Mouse (Mus musculus) thymus, adult 2 months (tissue): ENCODE data around the gene Tmem88b. TPM values are rescaled to one million over a fixed set of nuclear protein-coding genes. Genes with fewer than 3 reads are reported as not detected.
"Not testable (repeated sequence)": the region's sequence is repeated elsewhere in the genome, so short reads cannot be mapped to it uniquely, and the experiment has no call there.

Source experiments
- DNase-seq: peaks from one replicate; pipeline ENCODE4 v3.0.0; 2021
- H3K27ac ChIP-seq: fragments of 200-500 bp; 2 replicates; pipeline ENCODE4 v1.5.1; 2012; ENCODE audit warnings: low read length, control low read depth; ENCODE audit not compliant: control insufficient read depth, insufficient read depth
- H3K27me3 ChIP-seq: fragments of 200-500 bp; 2 replicates; pipeline ENCODE4 v1.6.1; 2012; ENCODE audit warnings: mild to moderate bottlenecking, low read length, moderate library complexity, mixed read lengths; ENCODE audit not compliant: control insufficient read depth, insufficient read depth
- H3K36me3 ChIP-seq: fragments of 200-500 bp; 2 replicates; pipeline ENCODE4 v1.6.1; 2012; ENCODE audit warnings: mild to moderate bottlenecking, low read length, moderate library complexity; ENCODE audit not compliant: control insufficient read depth, insufficient read depth
- H3K4me1 ChIP-seq: fragments of 200-500 bp; replicated peaks from 2 replicates; pipeline ENCODE4 v1.6.1; 2012; ENCODE audit warnings: low read length; ENCODE audit not compliant: control insufficient read depth, insufficient read depth
- H3K4me3 ChIP-seq: fragments of 200-500 bp; 2 replicates; pipeline ENCODE4 v1.5.1; 2012; ENCODE audit warnings: mild to moderate bottlenecking, low read length, control low read depth, moderate library complexity; ENCODE audit not compliant: control insufficient read depth, insufficient read depth
- CTCF ChIP-seq: fragments of 200-500 bp; IDR thresholded peaks from 2 replicates; pipeline ENCODE4 v1.5.1; 2012; ENCODE audit warnings: mild to moderate bottlenecking, control low read depth, low read length, moderate library complexity, borderline replicate concordance; ENCODE audit not compliant: control insufficient read depth, poor library complexity, insufficient read depth; ENCODE audit errors: extremely low read depth
- POLR2A ChIP-seq: fragments of 200-500 bp; IDR thresholded peaks from 2 replicates; pipeline ENCODE4 v1.6.1; 2012; ENCODE audit warnings: mild to moderate bottlenecking, low read length, control low read depth, moderate library complexity; ENCODE audit not compliant: control insufficient read depth, poor library complexity, insufficient read depth; ENCODE audit errors: extremely low read depth
- WGBS: fragments of 180-500 bp; shearing (Covaris S2); methylation state at CpG from one replicate; pipeline ENCODE4 v1.1.7; 2018; 5-methylcytosine and 5-hydroxymethylcytosine counted together
- polyA plus RNA-seq: library from polyadenylated mRNA; depleted of rRNA; stranded (reverse); fragments of >200 nt; gene quantifications from 2 replicates; pipeline ENCODE4 v1.2.3, GENCODE M21; 2012

Tmem88b gene
- polyA plus RNA-seq, 1 experiment: 0.58 TPM

- 95% methylated on average over 8 of the region's 8 CpGs for WGBS
- H3K36me3 ChIP-seq: no peaks in the 10 kb centered on the region
- no peak for DNase-seq
- no peak overlapping the region for H3K4me3 ChIP-seq
- H3K27ac ChIP-seq: no peak overlapping the region
- no peaks in the 10 kb centered on the region for H3K4me1 ChIP-seq
- TF ChIP-seq CTCF (no peak), POLR2A (no peak)
- no peaks in the 10 kb centered on the region for H3K27me3 ChIP-seq
Observed at GRCm38 (mm10) chr4:155746036-155746548, 39.6 kb downstream of the Tmem88b start.

DNA sequence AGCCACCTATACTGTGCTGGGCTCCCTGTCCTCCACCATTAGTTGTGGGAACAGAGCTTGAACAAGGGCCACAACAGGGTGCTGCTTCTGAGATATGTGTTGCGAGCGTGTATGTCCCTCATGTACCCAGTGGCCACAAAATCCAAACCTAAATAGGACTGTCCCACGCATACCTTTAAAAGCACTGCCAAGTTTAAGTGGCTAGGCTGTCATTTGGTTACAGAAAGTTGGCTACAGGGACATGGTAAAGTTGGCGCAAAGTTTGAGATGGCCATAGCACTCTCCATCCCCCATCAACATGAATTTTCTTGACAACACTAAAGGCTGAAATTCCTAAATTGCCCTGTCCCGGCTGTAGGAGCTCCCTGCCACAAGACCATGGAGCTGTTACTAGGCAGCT lies 40.5 kb downstream of the Tmem88b start:
- no peaks in the 10 kb centered on the region for H3K36me3 ChIP-seq

GRCm38 (mm10) chr4:155744474-155744873 lies 41.2 kb downstream of the Tmem88b start:
- Histone ChIP-seq H3K4me3 (no peak overlapping the region), H3K27ac (no peak overlapping the region), H3K27me3 (no peaks in the 10 kb centered on the region), H3K36me3 (no peaks in the 10 kb centered on the region), H3K4me1 (no peaks in the 10 kb centered on the region)
- TF ChIP-seq CTCF (no peak), POLR2A (no peak)
- DNase-seq: no peak
- 95% methylated on average over 8 of the region's 8 CpGs for WGBS

More for the DNA sequence above, 40.5 kb downstream of the Tmem88b start:
- WGBS: over 99% methylated on average over 5 of the region's 5 CpGs
- Histone ChIP-seq H3K27ac (no peak overlapping the region), H3K4me3 (no peak overlapping the region), H3K27me3 (no peaks in the 10 kb centered on the region), H3K4me1 (no peaks in the 10 kb centered on the region)
- no peak for TF ChIP-seq CTCF
- no peak for TF ChIP-seq POLR2A
- DNase-seq: no peak

DNA sequence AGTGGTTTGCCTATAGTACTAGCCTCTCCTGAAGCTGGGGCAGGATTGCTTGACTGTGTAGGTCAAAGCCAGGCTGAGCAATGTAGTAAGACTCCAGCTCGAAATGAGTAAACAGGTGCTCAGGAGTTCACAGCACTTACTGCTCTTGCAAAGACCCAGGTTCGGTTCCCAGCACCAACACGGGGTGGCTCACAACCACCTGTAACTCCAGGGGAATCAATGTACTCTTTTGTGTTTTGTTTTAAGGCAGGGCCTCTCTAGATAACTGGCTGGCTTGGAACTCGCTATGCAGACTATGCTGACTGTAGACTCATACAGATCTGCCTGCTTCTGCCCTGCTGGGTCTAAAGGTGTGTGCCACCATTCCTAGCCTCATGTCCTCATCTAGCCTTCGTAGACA lies 43.0 kb downstream of the Tmem88b start:
- H3K36me3 ChIP-seq: no peaks in the 10 kb centered on the region
- no peak overlapping the region for H3K4me3 ChIP-seq
- WGBS: 96% methylated on average over 5 of the region's 5 CpGs
- no peak for TF ChIP-seq CTCF
- no peak for TF ChIP-seq POLR2A
- H3K27me3 ChIP-seq: no peaks in the 10 kb centered on the region
- no peak overlapping the region for H3K27ac ChIP-seq
- no peak for DNase-seq
- H3K4me1 ChIP-seq: no peaks in the 10 kb centered on the region

- WGBS: 95% methylated on average over 10 of the region's 10 CpGs
- H3K4me3 ChIP-seq, H3K27ac ChIP-seq, H3K27me3 ChIP-seq, DNase-seq, H3K4me1 ChIP-seq, H3K36me3 ChIP-seq: not testable (repeated sequence)
Observed at GRCm38 (mm10) chr4:155740681-155741080, 45.0 kb downstream of the Tmem88b start.

DNA sequence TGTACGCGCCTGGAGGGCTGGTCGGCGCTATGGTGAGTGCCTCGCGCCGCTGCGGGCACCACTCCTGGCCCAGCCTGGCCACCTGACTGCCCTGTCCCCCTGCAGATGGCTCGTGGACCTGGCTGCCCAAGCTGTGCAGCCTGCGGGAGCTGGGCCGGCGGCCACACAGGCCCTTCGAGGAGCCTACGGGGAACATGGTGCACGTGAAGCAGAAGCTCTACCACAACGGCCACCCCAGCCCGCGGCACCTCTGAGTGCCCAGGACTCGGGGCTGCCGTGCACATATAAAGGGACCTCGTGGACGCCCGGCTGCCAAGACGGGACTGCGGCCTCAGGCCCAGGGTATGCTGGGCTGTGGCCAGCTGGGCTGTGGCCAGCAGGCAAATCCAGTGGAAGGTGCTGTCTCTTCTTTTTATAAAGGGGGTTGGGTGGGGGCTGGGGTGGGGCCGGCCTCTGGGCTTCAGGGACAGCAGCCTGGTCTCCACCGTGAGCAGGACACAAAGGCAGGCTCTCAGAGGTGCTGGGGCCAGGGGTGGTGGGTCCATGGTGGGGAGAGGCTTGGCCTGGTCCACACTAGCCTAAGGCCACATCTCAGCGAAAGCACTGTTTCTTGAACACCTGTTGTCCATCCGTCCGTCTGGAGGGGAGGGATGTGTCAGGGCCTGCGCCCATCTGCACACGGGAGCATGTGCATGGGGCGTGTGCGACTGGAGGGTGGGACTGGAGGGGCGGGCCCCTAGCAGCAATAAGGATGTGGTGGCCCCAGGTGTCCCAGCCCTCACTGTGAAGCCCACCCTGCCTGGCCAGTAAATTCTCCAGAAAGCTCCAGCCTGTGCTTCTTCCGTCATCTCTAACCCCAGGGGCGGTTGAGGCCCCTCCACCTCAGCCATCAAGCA lies 45.7 kb downstream of the Tmem88b start:
- Histone ChIP-seq H3K4me3 (no peak overlapping the region), H3K4me1 (peaks cover 8% of the 10 kb centered on the region), H3K27ac (no peak overlapping the region), H3K36me3 (no peaks in the 10 kb centered on the region), H3K27me3 (no peaks in the 10 kb centered on the region)
- TF ChIP-seq POLR2A (no peak), CTCF (no peak)
- 96% methylated on average over 37 of the region's 37 CpGs for WGBS
- no peak for DNase-seq

DNA sequence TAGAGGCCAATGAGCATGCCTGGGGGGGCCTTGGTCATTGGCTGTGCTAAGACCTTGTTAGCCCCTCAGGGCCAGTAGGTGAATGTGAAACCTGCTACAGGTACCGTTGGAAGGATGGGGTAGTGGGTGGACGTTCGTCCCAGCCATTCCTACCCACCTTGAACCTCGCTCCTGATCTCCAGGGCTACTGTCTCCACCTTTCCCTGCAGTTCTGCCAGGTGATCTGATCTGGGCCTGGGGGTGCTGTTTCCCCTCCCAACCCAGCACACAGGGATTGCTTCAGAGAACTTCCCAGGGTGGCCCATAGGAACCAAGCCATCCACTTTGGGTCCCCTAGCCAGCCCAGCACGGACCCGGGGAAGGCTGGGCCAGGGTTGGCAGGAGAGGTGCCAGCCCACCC lies 46.5 kb downstream of the Tmem88b start:
- no peak overlapping the region for H3K4me3 ChIP-seq
- DNase-seq: no peak
- H3K4me1 ChIP-seq: peaks cover 9% of the 10 kb centered on the region
- H3K27me3 ChIP-seq: no peaks in the 10 kb centered on the region
- no peaks in the 10 kb centered on the region for H3K36me3 ChIP-seq
- no peak for TF ChIP-seq POLR2A
- TF ChIP-seq CTCF: no peak
- 95% methylated on average over 6 of the region's 6 CpGs for WGBS
- no peak overlapping the region for H3K27ac ChIP-seq
